Mouse (Mus musculus) liver, postnatal 0 days (tissue): ENCODE results near the gene Ccdc57. TPM values are rescaled to one million over a fixed set of nuclear protein-coding genes. Genes with fewer than 3 reads are reported as not detected.

ENCODE experiments used
- ATAC-seq: fragments of 200-750 bp; cut with Nextera tagmentation; 2 replicates; pipeline ENCODE4 v1.8.0; 2017; ENCODE audit warnings: mild to moderate bottlenecking, moderate library complexity
- DNase-seq: peaks from one replicate; pipeline ENCODE4 v3.0.0-alpha.2; 2016
- H3K27ac ChIP-seq: fragments of 300-500 bp; sonication (generic); 2 replicates; pipeline ENCODE4 v1.5.1; 2014; ENCODE audit warnings: antibody characterized with exemption, moderate library complexity, mild to moderate bottlenecking, low read depth
- H3K27me3 ChIP-seq: fragments of 300-500 bp; sonication (generic); 2 replicates; pipeline ENCODE4 v1.6.1; 2014; ENCODE audit warnings: low read length, control low read depth, mixed read lengths; ENCODE audit not compliant: insufficient read depth
- H3K36me3 ChIP-seq: fragments of 300-500 bp; sonication (generic); replicated peaks from 2 replicates; pipeline ENCODE4 v1.6.1; 2014; ENCODE audit warnings: mild to moderate bottlenecking, control low read depth, low read length, moderate library complexity, mixed read lengths; ENCODE audit not compliant: insufficient read depth
- H3K4me1 ChIP-seq: fragments of 300-500 bp; sonication (generic); 2 replicates; pipeline ENCODE4 v1.6.1; 2014; ENCODE audit warnings: antibody characterized with exemption, mild to moderate bottlenecking, control low read depth; ENCODE audit not compliant: insufficient read depth
- H3K4me2 ChIP-seq: fragments of 300-500 bp; sonication (generic); 2 replicates; pipeline ENCODE4 v1.6.1; 2014; ENCODE audit warnings: low read depth, mild to moderate bottlenecking, low read length, moderate library complexity, mixed read lengths
- H3K4me3 ChIP-seq: fragments of 300-500 bp; sonication (generic); 2 replicates; pipeline ENCODE4 v1.5.1; 2014; ENCODE audit warnings: low read depth, low read length
- H3K9ac ChIP-seq: fragments of 300-500 bp; sonication (generic); replicated peaks from 2 replicates; pipeline ENCODE4 v1.6.1; 2014; ENCODE audit warnings: mild to moderate bottlenecking, moderate library complexity
- H3K9me3 ChIP-seq: fragments of 300-500 bp; sonication (generic); 2 replicates; pipeline ENCODE4 v1.6.1; 2016; ENCODE audit warnings: mild to moderate bottlenecking, control low read depth, low read length, mixed read lengths
- CTCF ChIP-seq: sonication (generic); IDR thresholded peaks from 2 replicates; pipeline ENCODE4 v1.5.1; 2016; ENCODE audit warnings: antibody characterized with exemption, low read depth
- EP300 ChIP-seq: IDR thresholded peaks from 2 replicates; pipeline ENCODE4 v1.6.1; 2016; ENCODE audit warnings: antibody characterized with exemption, low read depth, mild to moderate bottlenecking
- WGBS: fragments of 180-500 bp; shearing (Covaris S2); extraction: QIAGEN DNeasy Blood & Tissue Kit; methylation state at CpG from one replicate; pipeline ENCODE4 v1.1.7; 2014; ENCODE audit not compliant: insufficient replicate concordance; 5-methylcytosine and 5-hydroxymethylcytosine counted together
- polyA plus RNA-seq: library from polyadenylated mRNA; unstranded; fragments of >200 nt; fragmentation: Nextera tagmentation; extraction: Ambion mirVana; gene quantifications from 2 replicates; pipeline ENCODE4 v1.2.1, GENCODE M21; 2015

The Ccdc57 gene
- polyA plus RNA-seq, result 1.2 and 1.4 TPM in 2 replicates

DNA sequence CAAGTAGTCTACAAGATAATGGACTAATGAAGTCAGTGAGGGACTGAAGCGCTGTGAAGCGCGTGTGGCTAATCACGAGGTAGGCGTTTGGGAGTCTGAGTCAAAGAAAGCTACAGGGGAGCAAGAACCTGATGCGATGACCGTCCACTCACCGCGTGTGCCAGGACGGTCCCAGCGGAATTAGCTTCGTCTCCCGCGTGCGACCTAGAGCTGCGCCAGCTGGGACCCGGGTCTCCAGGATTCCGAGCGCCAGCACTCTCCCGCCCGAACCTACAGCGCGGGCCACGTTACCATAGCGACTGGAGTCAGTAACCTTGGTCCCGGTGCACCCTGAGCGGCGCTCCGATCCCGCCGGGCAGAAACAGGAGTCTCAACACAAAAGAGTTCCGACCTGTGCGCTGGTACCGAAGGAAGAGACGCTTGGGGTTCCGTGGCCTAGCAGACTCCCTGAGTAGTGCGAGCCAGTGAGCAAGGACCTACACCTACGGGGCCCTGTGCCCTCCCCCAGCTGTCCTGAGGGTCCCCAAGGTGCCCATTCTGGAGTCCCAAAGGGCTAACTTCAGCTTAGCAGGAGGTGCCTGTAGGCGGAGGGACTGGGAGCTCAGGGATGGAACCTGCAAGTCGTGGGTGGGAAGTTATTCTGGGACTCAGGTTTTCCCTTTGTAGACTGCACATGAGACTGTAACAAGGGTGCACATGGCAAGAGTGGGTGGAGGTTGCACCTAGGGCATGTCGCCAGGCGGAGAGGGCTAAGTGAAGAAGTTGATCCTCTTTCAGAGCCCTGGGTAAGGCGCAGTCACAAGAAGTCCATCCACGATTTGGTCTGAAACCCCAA is at the start of gene Ccdc57:
Gene Ccdc57, minus strand, starts transcription at position 309 of the 835 bp plus-strand sequence.
- 10% methylated on average over 44 of the region's 44 CpGs for WGBS
- peak within 1 kb of the TSS; percentile 41; the same call in 1 of the 2 replicates for H3K27ac ChIP-seq

DNA sequence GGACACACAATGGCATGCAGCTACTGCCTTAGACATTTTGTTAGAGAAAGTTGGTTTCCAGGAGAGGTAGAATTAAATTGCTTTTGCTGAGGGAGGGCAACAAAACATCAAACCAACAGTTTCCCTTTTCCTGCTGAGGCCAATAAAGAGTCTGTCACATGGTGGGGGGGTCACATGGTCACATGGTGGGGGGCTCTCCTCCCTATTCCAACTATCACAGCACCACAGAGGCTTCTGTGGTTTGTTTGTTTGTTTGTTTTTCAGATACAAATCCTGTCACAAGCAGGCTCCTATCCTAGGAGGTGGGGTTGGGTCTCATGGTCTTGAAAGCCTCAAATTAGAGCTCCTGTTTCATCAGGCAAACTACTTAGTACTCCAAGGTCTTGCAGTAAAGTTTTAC is 49.8 kb upstream of the Ccdc57 start:
- no peak for TF ChIP-seq CTCF
- no peak for TF ChIP-seq EP300
- no peak for ATAC-seq
- no peak for DNase-seq
- Histone ChIP-seq H3K4me1 (peaks cover 47% of the 10 kb centered on the region), H3K36me3 (peaks cover 85% of the 10 kb centered on the region), H3K4me2 (no peak overlapping the region), H3K9ac (no peak overlapping the region), H3K9me3 (no peaks in the 10 kb centered on the region), H3K27ac (0 out of 2 replicates have a peak overlapping the region, but pooled peaks have one; percentile 17), H3K4me3 (no peak overlapping the region), H3K27me3 (no peaks in the 10 kb centered on the region)

More for the DNA sequence above, at the start of gene Ccdc57:
- H3K9ac ChIP-seq, result peak within 1 kb of the TSS; percentile 67
- H3K4me2 ChIP-seq, result peak within 1 kb of the TSS; percentile 94
- TF ChIP-seq EP300, result no peak
- 0 out of 2 replicates have a peak, but pooled peaks have one; percentile 6 for TF ChIP-seq CTCF
- peak within 1 kb of the TSS; percentile 84 for H3K4me3 ChIP-seq
- DNase-seq, result peak; percentile 91
- ATAC-seq, result peak; percentile 94
- H3K9me3 ChIP-seq, result no peaks in the 10 kb centered on the region
- H3K36me3 ChIP-seq, result no peaks in the 10 kb centered on the region
- no peaks in the 10 kb centered on the region for H3K27me3 ChIP-seq
- H3K4me1 ChIP-seq, result peaks cover 10% of the 10 kb centered on the region

DNA sequence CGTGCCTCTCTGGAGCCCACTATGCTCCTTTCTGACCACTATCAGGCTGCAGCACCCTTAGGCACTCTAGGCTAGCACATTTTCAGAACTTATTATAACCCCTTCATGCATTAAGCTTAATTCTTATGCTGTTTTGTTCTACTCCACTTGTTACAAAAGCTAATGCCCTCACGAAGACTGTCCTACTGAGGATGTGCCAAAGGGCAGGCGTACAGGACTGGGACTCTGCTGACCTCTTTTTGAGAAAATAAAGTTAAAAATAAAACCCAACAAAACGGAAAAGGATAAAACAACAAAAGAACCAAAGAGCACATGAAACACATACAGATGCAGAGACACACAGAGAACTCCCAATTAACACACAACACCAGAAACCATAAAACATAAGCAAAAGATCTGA is 49.0 kb upstream of the Ccdc57 start:
- H3K9me3 ChIP-seq, result no peaks in the 10 kb centered on the region
- H3K36me3 ChIP-seq, result peaks cover 87% of the 10 kb centered on the region
- H3K9ac ChIP-seq, result no peak overlapping the region
- peaks cover 48% of the 10 kb centered on the region for H3K4me1 ChIP-seq
- no peak overlapping the region for H3K27ac ChIP-seq
- no peaks in the 10 kb centered on the region for H3K27me3 ChIP-seq
- no peak overlapping the region for H3K4me3 ChIP-seq
- 72% methylated on average over 4 of the region's 4 CpGs for WGBS
- DNase-seq (no peak), ATAC-seq (no peak)
- TF ChIP-seq CTCF (no peak), EP300 (no peak)
- no peak overlapping the region for H3K4me2 ChIP-seq

DNA sequence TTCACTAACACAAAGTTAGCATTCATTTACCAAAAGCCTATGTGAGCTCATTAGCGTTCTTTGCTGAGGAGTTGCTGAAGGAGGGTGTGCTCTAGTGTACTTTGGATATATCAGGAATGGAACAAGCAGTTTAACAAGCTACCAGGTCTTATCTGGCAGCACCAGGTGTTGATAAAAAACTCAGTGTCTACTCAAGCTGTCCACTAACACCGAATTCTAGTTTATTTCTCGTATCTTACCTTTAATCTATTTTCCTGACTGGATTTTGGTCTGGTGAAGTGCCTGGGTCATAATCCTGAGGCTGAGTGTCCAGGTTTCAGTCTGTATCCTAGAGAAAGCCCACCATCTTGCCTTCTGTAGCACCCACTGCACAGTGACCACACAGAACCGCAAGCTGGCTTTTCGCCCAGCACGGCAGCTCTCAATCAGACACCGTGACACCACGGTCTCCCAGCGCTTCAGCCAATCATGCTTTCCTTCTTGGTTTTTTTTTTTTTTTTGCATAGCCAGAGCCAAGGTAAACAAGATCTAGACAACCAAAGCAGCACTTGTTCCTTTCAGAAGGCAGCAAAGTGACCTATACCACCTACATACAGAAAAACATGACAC is 47.9 kb upstream of the Ccdc57 start:
- H3K4me2 ChIP-seq, result peak overlapping the region; percentile 65
- peak overlapping the region; percentile 21 for H3K4me3 ChIP-seq
- TF ChIP-seq EP300 (peak; percentile 95), CTCF (no peak)
- DNase-seq (peak; percentile 82), ATAC-seq (peak; percentile 93)
- H3K9me3 ChIP-seq, result no peaks in the 10 kb centered on the region
- peaks cover 88% of the 10 kb centered on the region for H3K36me3 ChIP-seq
- no peaks in the 10 kb centered on the region for H3K27me3 ChIP-seq
- H3K27ac ChIP-seq, result peak overlapping the region; percentile 93
- WGBS, result 51% methylated on average over 9 of the region's 9 CpGs
- H3K4me1 ChIP-seq, result peaks cover 42% of the 10 kb centered on the region
- peak overlapping the region; percentile 31 for H3K9ac ChIP-seq

DNA sequence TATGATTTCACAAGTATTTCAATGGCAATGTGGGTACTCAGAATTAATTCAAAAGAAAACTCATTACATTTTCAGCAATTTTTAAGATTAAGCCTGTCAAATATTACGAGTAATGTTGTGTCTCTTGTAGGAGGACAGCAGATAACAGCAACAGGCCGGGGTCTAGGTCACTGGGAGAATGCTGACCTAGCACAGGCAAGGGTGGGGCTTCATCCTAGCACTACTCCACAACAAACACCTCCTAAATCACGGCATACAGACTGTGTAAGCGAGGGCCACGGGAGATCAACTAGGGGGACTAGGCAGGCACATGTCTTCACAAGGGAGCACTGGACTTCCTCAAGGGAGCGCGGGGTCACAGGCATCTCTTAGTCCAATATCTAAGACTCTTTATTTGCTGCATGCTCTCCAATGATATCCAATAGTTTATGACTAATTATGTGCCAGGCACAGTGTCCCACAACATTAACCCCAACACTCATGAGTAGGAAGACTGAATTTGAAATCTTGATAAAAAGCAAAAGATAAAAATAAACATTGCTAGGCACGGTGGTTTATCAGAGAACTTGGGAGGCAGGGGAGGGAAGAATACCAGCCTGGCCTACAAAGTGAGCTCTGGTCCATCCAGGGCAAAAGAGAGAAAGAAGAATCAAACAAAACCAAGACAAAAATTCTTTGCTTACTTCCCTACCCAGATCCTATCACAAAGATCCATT is 47.2 kb upstream of the Ccdc57 start:
- Histone ChIP-seq H3K27me3 (no peaks in the 10 kb centered on the region), H3K4me2 (peak overlapping the region; percentile 65), H3K4me1 (peaks cover 41% of the 10 kb centered on the region), H3K36me3 (peaks cover 93% of the 10 kb centered on the region), H3K9me3 (no peaks in the 10 kb centered on the region), H3K9ac (peak overlapping the region; percentile 40), H3K4me3 (peak overlapping the region; percentile 21), H3K27ac (peak overlapping the region; percentile 93)
- 56% methylated on average over 8 of the region's 8 CpGs for WGBS
- TF ChIP-seq CTCF (no peak), EP300 (no peak)
- ATAC-seq (peak; percentile 18), DNase-seq (no peak)

DNA sequence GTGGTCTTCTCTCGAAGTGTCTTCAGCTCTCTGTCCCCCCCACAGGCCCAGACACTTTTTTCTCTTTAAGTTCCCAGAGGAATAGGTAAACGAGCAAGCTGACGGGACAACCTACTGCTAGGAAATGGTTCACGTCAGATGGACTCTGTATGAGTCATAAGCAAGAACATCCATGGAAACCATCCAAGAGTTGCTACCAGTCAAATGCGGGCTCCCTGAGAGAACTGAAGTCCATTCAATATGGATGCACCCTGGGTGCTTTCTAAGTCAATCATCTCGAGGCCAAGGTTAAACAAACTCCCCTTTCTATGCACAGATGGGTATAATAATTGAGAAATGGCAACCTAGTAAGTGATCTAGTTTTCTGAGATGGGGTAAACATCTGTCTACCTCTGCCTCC is 40.6 kb upstream of the Ccdc57 start:
- H3K4me1 ChIP-seq, result peaks cover 10% of the 10 kb centered on the region; the same call in 1 of the 2 replicates
- ATAC-seq (peak; percentile 70), DNase-seq (no peak)
- no peak overlapping the region for H3K4me3 ChIP-seq
- peaks cover 98% of the 10 kb centered on the region for H3K36me3 ChIP-seq
- H3K9ac ChIP-seq, result no peak overlapping the region
- no peak overlapping the region for H3K4me2 ChIP-seq
- 79% methylated on average over 6 of the region's 6 CpGs for WGBS
- H3K27ac ChIP-seq, result no peak overlapping the region
- TF ChIP-seq CTCF (no peak), EP300 (no peak)
- no peaks in the 10 kb centered on the region for H3K27me3 ChIP-seq
- no peaks in the 10 kb centered on the region for H3K9me3 ChIP-seq
